Mouse (Mus musculus) bone marrow macrophage, adult 2 months (primary cell): ENCODE measurements at regions not wholly inside any gene's neighbourhood (a gene's known extent, or its start where the extent isn't known, plus 50 kb on each side); places are given as distances from the start of the nearest gene placed in this dataset.

Experiments
- H3K27ac ChIP-seq: 2 replicates; pipeline ENCODE4 v1.5.1; 2012; ENCODE audit warnings: low read depth, low read length; ENCODE audit not compliant: insufficient read depth
- H3K4me1 ChIP-seq: 2 replicates; pipeline ENCODE4 v1.6.1; 2012; ENCODE audit warnings: low read length; ENCODE audit not compliant: control insufficient read depth, insufficient read depth
- H3K4me3 ChIP-seq: 2 replicates; pipeline ENCODE4 v1.5.1; 2012; ENCODE audit warnings: mild to moderate bottlenecking, low read length, moderate library complexity; ENCODE audit not compliant: insufficient read depth
- CTCF ChIP-seq: IDR thresholded peaks from 2 replicates; pipeline ENCODE4 v1.5.1; 2012; ENCODE audit warnings: low read depth, mild to moderate bottlenecking, low read length, moderate library complexity
- POLR2A ChIP-seq: IDR thresholded peaks from 2 replicates; pipeline ENCODE4 v1.6.1; 2012; ENCODE audit warnings: mild to moderate bottlenecking, low read depth, low read length, borderline replicate concordance

GRCm38 (mm10) chr15:42768396-42768795 is 2634.2 kb downstream of the 9330182O14Rik start:
- TF ChIP-seq CTCF (no peak), POLR2A (no peak)
- Histone ChIP-seq H3K4me3 (no peak overlapping the region), H3K4me1 (no peaks in the 10 kb centered on the region), H3K27ac (no peak overlapping the region)

- no peak overlapping the region for H3K4me3 ChIP-seq
- H3K4me1 ChIP-seq = no peaks in the 10 kb centered on the region
- H3K27ac ChIP-seq = no peak overlapping the region
- no peak for TF ChIP-seq CTCF
- no peak for TF ChIP-seq POLR2A
Observed at GRCm38 (mm10) chr15:42779903-42780302, 2645.7 kb downstream of the 9330182O14Rik start.

- TF ChIP-seq CTCF = no peak
- no peak for TF ChIP-seq POLR2A
- no peaks in the 10 kb centered on the region for H3K4me1 ChIP-seq
Observed at GRCm38 (mm10) chr15:42801217-42801616, 2667.1 kb downstream of the 9330182O14Rik start.

GRCm38 (mm10) chr15:42810871-42811490 is 2676.8 kb downstream of the 9330182O14Rik start:
- H3K27ac ChIP-seq = no peak overlapping the region
- no peak overlapping the region for H3K4me3 ChIP-seq
- TF ChIP-seq CTCF (no peak), POLR2A (no peak)
- H3K4me1 ChIP-seq = no peaks in the 10 kb centered on the region

More at GRCm38 (mm10) chr15:42801217-42801616, 2667.1 kb downstream of the 9330182O14Rik start:
- no peak overlapping the region for H3K4me3 ChIP-seq
- no peak overlapping the region for H3K27ac ChIP-seq

- no peak for TF ChIP-seq POLR2A
- TF ChIP-seq CTCF = no peak
- Histone ChIP-seq H3K27ac (no peak overlapping the region), H3K4me3 (no peak overlapping the region), H3K4me1 (no peaks in the 10 kb centered on the region)
Observed at GRCm38 (mm10) chr15:42815026-42815724, 2681.0 kb downstream of the 9330182O14Rik start.

GRCm38 (mm10) chr15:42838839-42839238 is 2704.7 kb downstream of the 9330182O14Rik start:
- Histone ChIP-seq H3K27ac (no peak overlapping the region), H3K4me1 (no peaks in the 10 kb centered on the region), H3K4me3 (no peak overlapping the region)
- TF ChIP-seq POLR2A (no peak), CTCF (no peak)

- Histone ChIP-seq H3K4me3 (no peak overlapping the region), H3K27ac (no peak overlapping the region), H3K4me1 (no peaks in the 10 kb centered on the region)
- TF ChIP-seq POLR2A (no peak), CTCF (no peak)
Observed at GRCm38 (mm10) chr15:42850003-42850402, 2715.8 kb downstream of the 9330182O14Rik start.

GRCm38 (mm10) chr15:42872491-42872890 is 2738.3 kb downstream of the 9330182O14Rik start:
- Histone ChIP-seq H3K4me1 (no peaks in the 10 kb centered on the region), H3K4me3 (no peak overlapping the region), H3K27ac (no peak overlapping the region)
- TF ChIP-seq CTCF = no peak
- TF ChIP-seq POLR2A = no peak

GRCm38 (mm10) chr15:42894611-42895010 is 2760.4 kb downstream of the 9330182O14Rik start:
- Histone ChIP-seq H3K4me1 (no peaks in the 10 kb centered on the region), H3K27ac (no peak overlapping the region), H3K4me3 (no peak overlapping the region)
- TF ChIP-seq POLR2A (no peak), CTCF (no peak)

- no peak for TF ChIP-seq CTCF
- no peak for TF ChIP-seq POLR2A
- Histone ChIP-seq H3K27ac (no peak overlapping the region), H3K4me3 (no peak overlapping the region), H3K4me1 (no peaks in the 10 kb centered on the region)
Observed at GRCm38 (mm10) chr15:42900056-42900455, 2765.9 kb downstream of the 9330182O14Rik start.

GRCm38 (mm10) chr15:42901782-42902181 is 2767.6 kb downstream of the 9330182O14Rik start:
- H3K4me3 ChIP-seq = no peak overlapping the region
- H3K27ac ChIP-seq = no peak overlapping the region
- TF ChIP-seq POLR2A (no peak), CTCF (no peak)
- H3K4me1 ChIP-seq = no peaks in the 10 kb centered on the region
